Mouse (Mus musculus) embryonic facial prominence, embryonic 14.5 days (tissue): ENCODE results near the gene 4930474N05Rik. TPM values are rescaled to one million over a fixed set of nuclear protein-coding genes. Genes with fewer than 3 reads are reported as not detected.

Experiments used
- ATAC-seq: fragments of 200-750 bp; cut with Nextera tagmentation; 2 replicates; pipeline ENCODE4 v1.8.0; 2017; ENCODE audit warnings: low read depth, moderate number of reproducible peaks, moderate TSS enrichment
- DNase-seq: peaks from one replicate; pipeline ENCODE4 v3.0.0-alpha.2; 2015; ENCODE audit warnings: low spot score
- H3K27ac ChIP-seq: fragments of 300-500 bp; sonication (generic); replicated peaks from 2 replicates; pipeline ENCODE4 v1.5.1; 2014; ENCODE audit warnings: low read depth, mild to moderate bottlenecking, low read length, moderate library complexity
- H3K27me3 ChIP-seq: fragments of 300-500 bp; sonication (generic); replicated peaks from 2 replicates; pipeline ENCODE4 v1.6.1; 2014; ENCODE audit warnings: low read length; ENCODE audit not compliant: control insufficient read depth, insufficient read depth
- H3K36me3 ChIP-seq: fragments of 300-500 bp; sonication (generic); 2 replicates; pipeline ENCODE4 v1.6.1; 2014; ENCODE audit warnings: low read length, mixed read lengths; ENCODE audit not compliant: control insufficient read depth, insufficient read depth
- H3K4me1 ChIP-seq: fragments of 300-500 bp; sonication (generic); 2 replicates; pipeline ENCODE4 v1.6.1; 2014; ENCODE audit warnings: antibody characterized with exemption, low read length; ENCODE audit not compliant: control insufficient read depth, insufficient read depth
- H3K4me2 ChIP-seq: fragments of 300-500 bp; sonication (generic); 2 replicates; pipeline ENCODE4 v1.6.1; 2014; ENCODE audit warnings: low read depth, mild to moderate bottlenecking, low read length, moderate library complexity, mixed read lengths
- H3K4me3 ChIP-seq: fragments of 300-500 bp; sonication (generic); 2 replicates; pipeline ENCODE4 v1.5.1; 2014; ENCODE audit warnings: low read depth, mild to moderate bottlenecking, low read length
- H3K9ac ChIP-seq: fragments of 300-500 bp; sonication (generic); 2 replicates; pipeline ENCODE4 v1.6.1; 2014; ENCODE audit warnings: low read depth, mild to moderate bottlenecking, low read length, moderate library complexity, mixed read lengths
- H3K9me3 ChIP-seq: fragments of 300-500 bp; sonication (generic); 2 replicates; pipeline ENCODE4 v1.6.1; 2016; ENCODE audit warnings: low read length; ENCODE audit not compliant: control insufficient read depth
- WGBS: fragments of 180-500 bp; shearing (Covaris S2); extraction: QIAGEN DNeasy Blood & Tissue Kit; methylation state at CpG from one replicate; pipeline ENCODE4 v1.1.7; 2014; 5-methylcytosine and 5-hydroxymethylcytosine counted together
- polyA plus RNA-seq: library from polyadenylated mRNA; unstranded; fragments of >200 nt; fragmentation: Nextera tagmentation; extraction: Ambion mirVana; gene quantifications from 2 replicates; pipeline ENCODE4 v1.2.1, GENCODE M21; 2014

The 4930474N05Rik gene
- not detected in 2 replicates for polyA plus RNA-seq

DNA sequence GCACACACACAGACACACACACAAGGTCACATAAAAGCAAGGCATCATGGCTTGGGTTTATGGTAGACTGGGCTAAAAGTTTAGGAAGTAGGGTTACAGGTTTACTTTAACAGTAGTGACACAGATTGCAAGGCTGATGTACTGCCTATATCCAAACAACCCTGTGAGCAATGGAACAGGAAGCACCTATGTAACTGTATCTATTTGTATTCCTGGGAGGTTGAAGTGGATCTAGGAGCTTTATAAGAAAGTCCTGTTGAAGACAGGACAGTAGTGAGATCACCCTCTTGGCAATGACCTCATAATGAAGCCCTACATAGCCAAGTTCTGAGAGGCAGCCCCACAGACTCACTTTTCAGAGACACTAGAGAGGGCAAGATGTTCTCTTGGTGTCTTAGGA, at the start of gene 4930474N05Rik:
Gene 4930474N05Rik (plus strand): TSS at position 301 of the 400 bp plus-strand sequence.
- Histone ChIP-seq H3K4me3 (no peak within 1 kb of the TSS), H3K27ac (no peak within 1 kb of the TSS), H3K4me1 (no peaks in the 10 kb centered on the region), H3K36me3 (no peaks in the 10 kb centered on the region), H3K9me3 (no peaks in the 10 kb centered on the region), H3K9ac (no peak within 1 kb of the TSS), H3K4me2 (no peak within 1 kb of the TSS), H3K27me3 (no peaks in the 10 kb centered on the region)
- no peak for ATAC-seq
- no peak for DNase-seq

DNA sequence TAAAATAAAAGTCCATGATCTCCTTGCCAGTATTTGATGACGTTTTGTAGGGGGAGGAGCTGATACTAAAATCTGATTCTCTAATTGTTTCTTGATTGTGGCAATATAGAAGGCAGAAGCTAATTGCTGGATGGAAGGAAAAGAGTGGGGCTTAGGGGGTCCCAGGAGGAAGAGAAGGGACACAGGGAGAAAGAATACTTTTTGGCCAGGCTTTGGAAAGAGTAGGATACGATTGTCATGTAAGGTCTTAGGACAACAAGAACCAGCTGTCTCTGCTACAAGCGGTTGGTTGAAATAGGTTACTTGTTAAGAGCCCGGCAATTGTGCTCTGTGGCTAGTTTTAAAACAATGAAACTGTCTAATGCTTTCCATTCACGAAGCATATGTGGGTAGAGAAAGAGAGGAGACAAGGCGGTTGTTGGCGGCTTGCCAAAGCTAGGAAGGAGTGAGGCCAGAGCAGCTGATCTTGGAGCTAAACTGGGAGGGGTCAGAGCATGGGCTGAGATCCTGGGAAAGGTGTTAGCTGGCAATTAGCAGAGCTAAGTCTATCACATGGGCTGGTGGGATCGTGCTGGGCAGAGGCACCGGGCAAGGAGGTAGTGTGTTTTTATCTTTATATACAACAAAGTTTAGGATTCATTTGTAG, 45.8 kb upstream of the 4930474N05Rik start:
- no peak overlapping the region for H3K4me2 ChIP-seq
- H3K27ac ChIP-seq = no peak overlapping the region
- no peak overlapping the region for H3K9ac ChIP-seq
- H3K36me3 ChIP-seq = no peaks in the 10 kb centered on the region
- no peaks in the 10 kb centered on the region for H3K27me3 ChIP-seq
- no peak overlapping the region for H3K4me3 ChIP-seq
- H3K9me3 ChIP-seq = no peaks in the 10 kb centered on the region
- peak; percentile 57; the same call in 1 of the 2 replicates for ATAC-seq
- 40% methylated on average over 9 of the region's 9 CpGs for WGBS
- H3K4me1 ChIP-seq = peaks cover 8% of the 10 kb centered on the region; the same call in 1 of the 2 replicates
- peak; percentile 80 for DNase-seq

DNA sequence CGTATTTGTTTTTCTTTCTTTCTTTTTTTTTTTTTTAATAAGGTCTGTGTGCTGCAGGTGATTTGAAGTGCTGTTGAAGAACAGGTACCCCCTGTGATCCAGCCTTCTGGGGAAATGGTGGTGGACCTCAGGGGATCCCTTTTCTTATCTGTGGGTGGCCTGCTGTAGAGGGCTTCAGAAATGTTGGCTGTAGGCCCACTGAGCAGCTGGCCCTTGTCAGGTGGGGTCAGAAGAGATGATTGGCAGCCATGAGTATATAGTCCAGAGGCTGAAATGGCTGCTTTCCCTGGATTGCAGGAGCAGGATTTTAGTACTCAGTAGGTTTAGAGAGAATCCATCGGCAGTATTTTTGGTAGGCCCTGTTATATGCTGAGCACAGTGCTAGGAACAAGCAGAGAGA, 41.4 kb upstream of the 4930474N05Rik start:
- ATAC-seq = no peak
- 74% methylated on average over 2 of the region's 2 CpGs for WGBS
- Histone ChIP-seq H3K9me3 (no peaks in the 10 kb centered on the region), H3K4me3 (no peak overlapping the region), H3K36me3 (no peaks in the 10 kb centered on the region), H3K4me2 (no peak overlapping the region), H3K27ac (no peak overlapping the region), H3K27me3 (no peaks in the 10 kb centered on the region), H3K4me1 (peaks cover 8% of the 10 kb centered on the region; the same call in 1 of the 2 replicates), H3K9ac (no peak overlapping the region)
- no peak for DNase-seq

DNA sequence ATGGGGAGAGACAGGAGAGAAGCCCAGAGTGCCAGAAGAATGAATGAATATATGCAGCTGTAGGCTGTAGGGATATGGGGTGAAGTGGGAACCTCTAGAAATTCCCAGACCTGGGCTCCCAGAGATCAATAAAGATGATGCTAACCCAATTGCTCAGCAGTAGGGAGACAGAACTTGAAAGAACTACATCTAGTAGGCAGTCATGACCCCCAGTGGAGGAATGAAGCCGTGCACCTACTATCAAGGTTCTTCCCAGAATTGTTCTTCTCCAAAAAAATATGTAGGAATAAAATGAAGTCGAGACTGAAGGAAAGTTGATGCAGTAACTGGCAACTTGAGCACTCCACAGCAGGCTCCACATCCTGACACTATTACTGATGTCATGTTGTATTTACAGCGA, 3.8 kb downstream of the 4930474N05Rik start:
- Histone ChIP-seq H3K9ac (no peak overlapping the region), H3K4me1 (no peaks in the 10 kb centered on the region), H3K27me3 (no peaks in the 10 kb centered on the region), H3K9me3 (no peaks in the 10 kb centered on the region), H3K4me2 (no peak overlapping the region), H3K4me3 (no peak overlapping the region), H3K27ac (no peak overlapping the region), H3K36me3 (no peaks in the 10 kb centered on the region)
- ATAC-seq = no peak
- 75% methylated on average over 3 of the region's 3 CpGs for WGBS
- DNase-seq = no peak

DNA sequence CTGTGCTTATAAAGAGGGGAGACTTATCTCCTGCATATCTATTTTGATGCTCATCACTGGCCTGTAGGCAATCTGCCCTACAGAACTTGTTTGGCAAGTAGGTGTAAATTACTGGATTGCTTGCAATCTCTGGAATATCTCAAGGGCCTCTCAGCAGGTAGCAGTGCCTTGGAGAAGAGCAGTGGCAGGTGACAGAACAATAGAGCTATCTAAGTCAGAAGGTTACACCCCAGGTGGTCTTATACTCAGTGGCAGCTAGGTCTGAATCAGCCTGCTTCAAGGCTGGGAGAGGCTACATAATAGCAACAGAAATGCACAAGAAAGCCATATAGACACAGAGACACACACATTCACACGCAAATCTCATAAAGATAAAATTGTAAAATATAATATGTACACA, 4.9 kb downstream of the 4930474N05Rik start:
- no peak for DNase-seq

DNA sequence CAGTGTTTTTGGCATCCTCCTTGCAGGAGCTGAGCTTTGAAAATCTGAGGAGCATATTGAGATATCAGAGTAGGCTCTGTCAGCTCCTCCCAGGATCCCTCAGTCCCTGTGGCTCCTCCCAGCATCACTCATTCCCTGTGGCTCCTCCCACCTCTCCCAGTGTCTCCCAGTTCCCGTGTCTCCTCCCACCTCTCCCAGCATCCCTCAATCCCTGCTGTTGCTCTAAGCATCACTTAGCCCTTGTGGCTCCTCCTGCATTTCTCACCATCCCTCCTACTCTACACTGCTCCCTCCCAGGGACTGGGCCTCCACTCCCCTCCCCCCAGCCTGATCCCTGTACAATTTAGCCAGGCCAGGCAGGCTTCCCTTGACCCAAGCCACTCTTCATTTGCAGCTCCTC, 6.0 kb downstream of the 4930474N05Rik start:
- no peak for ATAC-seq
- Histone ChIP-seq H3K4me2 (no peak overlapping the region), H3K27ac (no peak overlapping the region), H3K4me1 (no peaks in the 10 kb centered on the region), H3K4me3 (no peak overlapping the region), H3K27me3 (no peaks in the 10 kb centered on the region), H3K9me3 (no peaks in the 10 kb centered on the region), H3K36me3 (no peaks in the 10 kb centered on the region), H3K9ac (no peak overlapping the region)
- DNase-seq = no peak
- whole genome bisulfite sequencing = 26% methylated on average over 1 of the region's 1 CpGs

More for the DNA sequence above, 4.9 kb downstream of the 4930474N05Rik start:
- no peak overlapping the region for H3K27ac ChIP-seq
- no peaks in the 10 kb centered on the region for H3K36me3 ChIP-seq
- no peaks in the 10 kb centered on the region for H3K27me3 ChIP-seq
- ATAC-seq = no peak
- no peaks in the 10 kb centered on the region for H3K4me1 ChIP-seq
- no peak overlapping the region for H3K4me3 ChIP-seq
- no peaks in the 10 kb centered on the region for H3K9me3 ChIP-seq
- H3K4me2 ChIP-seq = no peak overlapping the region
- 65% methylated on average over 1 of the region's 1 CpGs for WGBS
- no peak overlapping the region for H3K9ac ChIP-seq

DNA sequence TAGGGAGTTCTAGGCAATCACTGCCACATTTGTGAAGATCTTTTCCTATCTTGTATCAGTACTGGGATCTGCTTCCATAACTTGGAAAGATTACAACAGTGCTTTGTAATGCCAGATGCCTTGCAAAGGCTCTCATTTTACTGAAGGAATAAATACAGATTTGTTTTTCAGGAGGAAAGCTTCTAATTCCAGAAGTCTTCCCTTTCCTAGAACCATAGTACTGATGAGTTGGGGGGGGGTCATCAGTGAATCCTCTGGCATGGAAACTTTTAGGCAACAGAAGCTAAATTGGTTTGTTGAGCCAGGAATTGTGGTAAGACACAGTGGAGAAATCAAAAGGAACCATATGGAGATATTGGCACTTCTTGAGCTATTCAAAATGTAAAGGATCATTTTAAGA, 19.8 kb downstream of the 4930474N05Rik start:
- Histone ChIP-seq H3K36me3 (no peaks in the 10 kb centered on the region), H3K9ac (no peak overlapping the region), H3K27me3 (no peaks in the 10 kb centered on the region), H3K4me3 (no peak overlapping the region), H3K9me3 (no peaks in the 10 kb centered on the region), H3K27ac (no peak overlapping the region), H3K4me2 (no peak overlapping the region), H3K4me1 (no peaks in the 10 kb centered on the region)
- no peak for ATAC-seq
- DNase-seq = no peak

DNA sequence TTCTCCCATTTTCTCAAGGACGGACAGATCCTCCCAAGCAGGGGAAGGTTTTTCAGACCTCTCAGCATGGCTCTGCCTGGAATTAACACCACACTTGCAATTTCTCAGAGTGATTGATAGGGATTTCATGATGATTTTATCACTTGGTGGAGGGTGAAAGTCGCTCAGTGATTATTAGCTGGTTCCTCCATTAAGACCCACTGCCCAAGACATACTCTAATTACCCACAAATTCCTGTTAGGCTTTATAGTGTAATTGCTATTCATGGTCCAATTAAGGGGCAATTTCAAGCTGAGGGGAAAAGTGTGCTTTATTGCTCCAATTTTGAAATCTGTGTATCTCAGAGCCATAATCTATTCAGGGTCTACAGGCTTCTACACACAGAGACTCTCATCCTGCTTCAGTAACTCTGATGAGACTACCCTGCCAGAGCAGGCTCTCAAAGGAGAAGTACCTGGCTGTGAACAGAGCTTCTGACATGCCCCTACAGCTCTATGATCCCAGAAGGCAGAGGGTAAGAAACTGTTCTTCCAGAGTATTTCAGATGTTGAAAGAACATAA, 29.1 kb downstream of the 4930474N05Rik start:
- no peaks in the 10 kb centered on the region for H3K27me3 ChIP-seq
- no peak overlapping the region for H3K27ac ChIP-seq
- DNase-seq (no peak), ATAC-seq (no peak)
- WGBS = 69% methylated on average over 2 of the region's 2 CpGs
- no peak overlapping the region for H3K9ac ChIP-seq
- H3K36me3 ChIP-seq = no peaks in the 10 kb centered on the region
- H3K4me2 ChIP-seq = no peak overlapping the region
- no peaks in the 10 kb centered on the region for H3K4me1 ChIP-seq
- H3K4me3 ChIP-seq = no peak overlapping the region
- no peaks in the 10 kb centered on the region for H3K9me3 ChIP-seq

DNA sequence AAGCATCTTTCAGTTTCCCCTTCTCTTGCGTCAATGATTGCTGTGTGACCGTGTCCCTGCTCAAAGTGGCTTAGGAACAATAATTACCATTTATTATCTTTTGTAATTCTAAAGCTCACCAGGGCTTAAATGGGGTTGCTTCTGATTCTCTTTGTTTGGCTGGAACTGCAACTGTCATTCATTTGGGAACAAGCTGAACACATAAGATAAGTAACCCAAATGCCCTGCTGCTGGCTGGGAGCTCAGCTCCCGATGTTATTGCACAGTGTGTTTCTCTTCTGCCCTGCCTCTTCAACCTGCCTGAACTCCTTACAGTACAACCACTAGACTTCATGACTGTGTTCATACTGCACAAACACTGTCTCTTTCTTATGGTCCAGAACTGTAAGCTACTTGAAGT, 41.0 kb downstream of the 4930474N05Rik start:
- ATAC-seq = no peak
- Histone ChIP-seq H3K4me2 (no peak overlapping the region), H3K36me3 (no peaks in the 10 kb centered on the region), H3K27ac (no peak overlapping the region), H3K9me3 (no peaks in the 10 kb centered on the region), H3K4me1 (no peaks in the 10 kb centered on the region), H3K27me3 (no peaks in the 10 kb centered on the region), H3K4me3 (no peak overlapping the region), H3K9ac (no peak overlapping the region)
- WGBS = 67% methylated on average over 3 of the region's 3 CpGs
- no peak for DNase-seq
